Comparison of ENCODE assay signal across 17 mouse cellular contexts in genomic region chr17:33959135-33959534, GRCm38 (mm10).
"Had no signal": no experiment of that assay in that cellular context is flagged by ENCODE, and none has a peak within 500 bp of the region (broad histone marks: within the 10 kb centered on the region; RNA-seq: fewer than 3 reads in every experiment).

No protein-coding gene starts in this region.

- DNase-seq: kidney, adult 18-20 months; kidney, adult 9 months; left cerebral cortex, postnatal 4 days; liver, postnatal 0 days; lung, embryonic 14.5 days; midbrain, embryonic 14.5 days; retina, postnatal 1 day; right cerebral cortex, postnatal 25 days; spleen, adult 18-20 months; thymus, adult 2 months; thymus, postnatal 4 days had no signal

- H3K27ac ChIP-seq: intestine, embryonic 15.5 days; limb, embryonic 12.5 days; limb, embryonic 15.5 days; liver, embryonic 14.5 days; macrophage; stomach, embryonic 15.5 days had no signal

- H3K4me3 ChIP-seq: intestine, embryonic 15.5 days; limb, embryonic 12.5 days; limb, embryonic 15.5 days; stomach, embryonic 15.5 days had no signal
